Mouse (Mus musculus) spleen, adult 2 months (tissue): ENCODE results near the gene Cyp2w1.

Experiments
- CTCF ChIP-seq: fragments of 200-500 bp; IDR thresholded peaks from 2 replicates; pipeline ENCODE4 v1.5.1; 2011; ENCODE audit warnings: mild to moderate bottlenecking, inconsistent platforms; ENCODE audit not compliant: insufficient read depth, insufficient read length, insufficient replicate concordance; ENCODE audit errors: extremely low read depth
- POLR2A ChIP-seq: fragments of 200-500 bp; IDR thresholded peaks from 2 replicates; pipeline ENCODE4 v1.6.1; 2011; ENCODE audit warnings: low read depth, low read length, inconsistent platforms

DNA sequence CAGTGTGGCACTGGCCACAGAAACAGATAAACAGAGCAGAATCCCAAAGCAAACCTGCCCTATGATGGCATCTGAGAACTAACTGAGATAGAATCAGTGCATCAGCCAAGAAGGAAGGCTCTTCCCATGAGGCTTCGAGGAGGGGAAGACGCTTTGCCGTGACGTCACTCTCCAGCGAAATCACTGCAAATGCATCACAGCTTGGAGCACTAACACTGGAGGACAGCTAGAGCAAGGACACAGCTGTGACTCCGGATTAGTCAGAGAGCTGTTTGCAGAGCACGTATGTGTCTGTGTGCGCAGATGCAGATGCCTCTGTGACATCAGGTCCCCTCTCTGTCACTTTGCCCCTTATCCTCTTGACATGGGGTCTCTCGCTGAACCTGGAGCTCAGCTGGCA is 40.6 kb upstream of the Cyp2w1 start:
- TF ChIP-seq CTCF (no peak), POLR2A (no peak)
